Mouse (Mus musculus): ENCODE measurements at regions not wholly inside any gene's neighbourhood (a gene's known extent, or its start where the extent isn't known, plus 50 kb on each side); places are given as distances from the start of the nearest gene placed in this dataset.

- Histone ChIP-seq H3K9me3 (replicated peaks) (no peaks in the 10 kb centered on the region), H3K4me2 (replicated peaks) (no peak overlapping the region), H3K36me3 (no peaks in the 10 kb centered on the region), H3K27me3 (no peaks in the 10 kb centered on the region), H3K9ac (no peak overlapping the region), H3K4me1 (no peaks in the 10 kb centered on the region), H3K4me3 (replicated peaks) (no peak overlapping the region), H3K27ac (replicated peaks) (no peak overlapping the region)
- 72% methylated on average over 4 of the region's 4 CpGs for WGBS
- ATAC-seq (ENCODE audit: insufficient number of reproducible peaks, low FRiP score, low TSS enrichment, low read depth): no peak
These were observed 657.0 kb downstream of the Mecom start for GRCm38 (mm10) chr3:29890764-29891163.

DNA sequence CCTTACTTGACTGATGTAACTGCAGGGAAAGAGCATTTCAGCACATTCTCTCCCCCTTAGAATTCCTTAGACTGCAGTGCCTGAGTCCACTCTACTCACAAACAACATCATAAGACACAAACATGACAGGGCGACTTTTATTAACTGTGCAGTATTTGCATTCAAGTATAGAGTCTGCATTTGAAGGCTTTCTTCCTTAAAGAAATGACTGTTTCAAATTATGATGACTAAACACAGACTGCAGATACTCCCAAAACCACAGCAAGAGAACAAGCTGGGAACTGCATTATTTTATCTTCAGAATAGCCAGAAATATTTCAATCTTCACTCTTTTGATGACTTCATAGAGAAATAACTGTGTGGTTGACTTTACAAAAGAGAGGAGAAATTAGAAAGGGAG is 657.5 kb downstream of the Mecom start:
- no peak for ATAC-seq (ENCODE audit: insufficient number of reproducible peaks, low FRiP score, low TSS enrichment, low read depth)
- 36% methylated on average over 1 of the region's 1 CpGs for WGBS
- no peak overlapping the region for H3K27ac ChIP-seq (replicated peaks)

DNA sequence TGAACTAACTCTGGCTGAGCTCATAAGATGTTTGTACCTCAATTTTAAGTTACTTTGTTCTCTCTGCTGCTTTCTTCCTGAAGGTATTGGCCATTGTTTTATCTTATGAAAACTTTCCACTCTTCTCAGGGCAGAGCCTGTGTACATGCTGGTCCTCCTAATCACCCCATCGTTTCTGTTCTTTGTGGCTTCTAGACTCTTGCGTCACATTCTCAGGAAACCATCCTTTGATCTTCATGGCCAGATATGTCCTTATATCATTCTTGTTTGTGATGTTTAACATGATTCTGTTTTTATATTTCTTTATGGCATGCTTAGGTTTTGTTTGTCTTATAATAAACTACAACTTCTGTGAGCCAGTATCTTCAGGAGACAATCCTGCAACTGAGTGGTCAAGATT is 658.2 kb downstream of the Mecom start:
- ATAC-seq (ENCODE audit: insufficient number of reproducible peaks, low FRiP score, low TSS enrichment, low read depth): no peak
- Histone ChIP-seq H3K9me3 (replicated peaks) (no peaks in the 10 kb centered on the region), H3K4me3 (replicated peaks) (no peak overlapping the region), H3K4me2 (replicated peaks) (no peak overlapping the region), H3K27ac (replicated peaks) (no peak overlapping the region), H3K27me3 (no peaks in the 10 kb centered on the region), H3K4me1 (no peaks in the 10 kb centered on the region), H3K9ac (no peak overlapping the region), H3K36me3 (no peaks in the 10 kb centered on the region)
- 70% methylated on average over 2 of the region's 2 CpGs for WGBS

More for the DNA sequence above, 657.5 kb downstream of the Mecom start:
- H3K9me3 ChIP-seq (replicated peaks): no peaks in the 10 kb centered on the region
- no peaks in the 10 kb centered on the region for H3K27me3 ChIP-seq
- no peak overlapping the region for H3K4me3 ChIP-seq (replicated peaks)
- H3K36me3 ChIP-seq: no peaks in the 10 kb centered on the region
- H3K4me1 ChIP-seq: no peaks in the 10 kb centered on the region
- H3K9ac ChIP-seq: no peak overlapping the region
- H3K4me2 ChIP-seq (replicated peaks): no peak overlapping the region

GRCm38 (mm10) chr3:29879966-29880365 is 667.8 kb downstream of the Mecom start:
- no peaks in the 10 kb centered on the region for H3K27me3 ChIP-seq
- H3K4me3 ChIP-seq (replicated peaks): no peak overlapping the region
- ATAC-seq (ENCODE audit: insufficient number of reproducible peaks, low FRiP score, low TSS enrichment, low read depth): no peak
- H3K4me2 ChIP-seq (replicated peaks): no peak overlapping the region
- no peaks in the 10 kb centered on the region for H3K4me1 ChIP-seq
- no peaks in the 10 kb centered on the region for H3K9me3 ChIP-seq (replicated peaks)
- WGBS: 41% methylated on average over 3 of the region's 3 CpGs
- no peaks in the 10 kb centered on the region for H3K36me3 ChIP-seq
- no peak overlapping the region for H3K9ac ChIP-seq
- H3K27ac ChIP-seq (replicated peaks): no peak overlapping the region

GRCm38 (mm10) chr3:29875768-29876167 is 672.0 kb downstream of the Mecom start:
- no peaks in the 10 kb centered on the region for H3K36me3 ChIP-seq
- H3K27me3 ChIP-seq: no peaks in the 10 kb centered on the region
- no peaks in the 10 kb centered on the region for H3K4me1 ChIP-seq
- no peak overlapping the region for H3K4me2 ChIP-seq (replicated peaks)
- no peak overlapping the region for H3K4me3 ChIP-seq (replicated peaks)
- no peaks in the 10 kb centered on the region for H3K9me3 ChIP-seq (replicated peaks)
- 78% methylated on average over 5 of the region's 5 CpGs for WGBS
- no peak for ATAC-seq (ENCODE audit: insufficient number of reproducible peaks, low FRiP score, low TSS enrichment, low read depth)
- no peak overlapping the region for H3K27ac ChIP-seq (replicated peaks)
- no peak overlapping the region for H3K9ac ChIP-seq

DNA sequence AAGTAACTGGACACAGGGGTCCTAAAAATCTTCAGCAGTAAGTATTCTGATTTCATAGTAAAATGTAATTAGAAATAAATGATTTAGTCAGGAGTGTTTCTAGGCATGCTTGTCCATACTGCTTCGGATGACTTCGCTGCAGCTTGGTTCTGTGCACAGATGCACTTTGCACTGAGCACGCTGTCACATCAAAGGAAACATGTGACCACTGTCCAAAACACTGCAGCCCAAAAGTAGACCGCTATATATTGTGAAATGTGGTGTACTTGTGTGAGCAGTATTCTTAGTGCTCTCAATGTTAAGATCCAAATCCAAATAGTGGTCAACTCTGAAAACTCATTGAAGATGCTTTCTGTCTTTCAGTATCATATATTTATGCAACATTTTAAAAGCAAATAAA is 685.4 kb downstream of the Mecom start:
- Histone ChIP-seq H3K27me3 (no peaks in the 10 kb centered on the region), H3K4me2 (replicated peaks) (no peak overlapping the region), H3K9ac (no peak overlapping the region), H3K27ac (replicated peaks) (no peak overlapping the region), H3K4me1 (no peaks in the 10 kb centered on the region), H3K4me3 (replicated peaks) (no peak overlapping the region), H3K9me3 (replicated peaks) (no peaks in the 10 kb centered on the region), H3K36me3 (no peaks in the 10 kb centered on the region)
- ATAC-seq (ENCODE audit: insufficient number of reproducible peaks, low FRiP score, low TSS enrichment, low read depth): no peak
- WGBS: 81% methylated on average over 4 of the region's 4 CpGs

- Histone ChIP-seq H3K4me2 (replicated peaks) (no peak overlapping the region), H3K9ac (no peak overlapping the region), H3K36me3 (no peaks in the 10 kb centered on the region), H3K4me1 (no peaks in the 10 kb centered on the region), H3K27ac (replicated peaks) (no peak overlapping the region), H3K4me3 (replicated peaks) (no peak overlapping the region), H3K9me3 (replicated peaks) (no peaks in the 10 kb centered on the region), H3K27me3 (no peaks in the 10 kb centered on the region)
- 50% methylated on average over 3 of the region's 3 CpGs for WGBS
- ATAC-seq (ENCODE audit: insufficient number of reproducible peaks, low FRiP score, low TSS enrichment, low read depth): no peak; the same call in 1 of the 2 replicates
These were observed 695.3 kb downstream of the Mecom start for GRCm38 (mm10) chr3:29852465-29852864.

- Histone ChIP-seq H3K4me1 (no peaks in the 10 kb centered on the region), H3K9ac (no peak overlapping the region), H3K27me3 (no peaks in the 10 kb centered on the region), H3K4me3 (replicated peaks) (no peak overlapping the region), H3K4me2 (replicated peaks) (no peak overlapping the region), H3K9me3 (replicated peaks) (no peaks in the 10 kb centered on the region), H3K36me3 (no peaks in the 10 kb centered on the region), H3K27ac (replicated peaks) (no peak overlapping the region)
- no peak for ATAC-seq (ENCODE audit: insufficient number of reproducible peaks, low FRiP score, low TSS enrichment, low read depth)
- WGBS: 74% methylated on average over 4 of the region's 4 CpGs
These were observed 712.4 kb downstream of the Mecom start for GRCm38 (mm10) chr3:29835432-29835831.

DNA sequence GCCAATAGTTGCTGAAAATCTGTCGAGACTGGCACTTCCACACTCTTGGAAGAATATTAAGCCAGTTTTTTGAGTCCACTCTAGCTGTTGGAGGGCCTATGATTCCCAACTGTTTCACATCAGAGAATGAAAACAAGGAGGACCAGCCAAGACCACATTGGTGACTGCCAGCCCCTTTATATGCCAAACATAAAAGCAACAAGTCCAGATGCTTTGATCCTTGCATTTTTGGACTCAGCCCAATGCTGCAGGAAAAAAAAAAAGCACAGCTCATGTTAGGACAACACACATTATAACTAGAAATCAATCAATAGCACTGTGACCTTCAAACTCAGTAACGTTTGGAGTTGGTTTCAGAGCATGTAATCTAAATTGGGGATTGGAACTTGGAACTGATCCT is 712.9 kb downstream of the Mecom start:
- no peaks in the 10 kb centered on the region for H3K36me3 ChIP-seq
- no peaks in the 10 kb centered on the region for H3K9me3 ChIP-seq (replicated peaks)
- ATAC-seq (ENCODE audit: insufficient number of reproducible peaks, low FRiP score, low TSS enrichment, low read depth): no peak
- H3K27me3 ChIP-seq: no peaks in the 10 kb centered on the region
- H3K27ac ChIP-seq (replicated peaks): no peak overlapping the region
- H3K4me1 ChIP-seq: no peaks in the 10 kb centered on the region
- no peak overlapping the region for H3K9ac ChIP-seq
- H3K4me2 ChIP-seq (replicated peaks): no peak overlapping the region
- WGBS: 45% methylated on average over 2 of the region's 2 CpGs
- no peak overlapping the region for H3K4me3 ChIP-seq (replicated peaks)

DNA sequence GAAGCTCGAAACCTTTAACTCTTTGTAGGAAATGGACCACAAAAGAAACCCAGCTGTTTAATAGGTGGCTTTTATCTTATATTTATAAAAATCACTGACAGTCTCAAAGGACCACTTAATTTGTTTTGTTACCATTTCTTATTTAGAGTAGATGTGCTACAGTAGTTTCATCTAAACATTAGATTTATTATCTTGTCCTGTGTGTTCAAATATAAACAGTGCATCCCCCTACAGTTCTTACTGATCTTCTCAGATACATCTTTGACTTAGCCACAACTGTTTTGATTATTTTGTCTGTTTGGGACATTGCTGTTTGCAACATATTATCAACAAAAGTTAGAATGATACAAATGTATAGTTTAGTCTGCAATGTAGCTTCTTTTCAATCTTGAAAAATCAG is 716.5 kb downstream of the Mecom start:
- no peak for ATAC-seq (ENCODE audit: insufficient number of reproducible peaks, low FRiP score, low TSS enrichment, low read depth)
- 71% methylated on average over 1 of the region's 1 CpGs for WGBS

DNA sequence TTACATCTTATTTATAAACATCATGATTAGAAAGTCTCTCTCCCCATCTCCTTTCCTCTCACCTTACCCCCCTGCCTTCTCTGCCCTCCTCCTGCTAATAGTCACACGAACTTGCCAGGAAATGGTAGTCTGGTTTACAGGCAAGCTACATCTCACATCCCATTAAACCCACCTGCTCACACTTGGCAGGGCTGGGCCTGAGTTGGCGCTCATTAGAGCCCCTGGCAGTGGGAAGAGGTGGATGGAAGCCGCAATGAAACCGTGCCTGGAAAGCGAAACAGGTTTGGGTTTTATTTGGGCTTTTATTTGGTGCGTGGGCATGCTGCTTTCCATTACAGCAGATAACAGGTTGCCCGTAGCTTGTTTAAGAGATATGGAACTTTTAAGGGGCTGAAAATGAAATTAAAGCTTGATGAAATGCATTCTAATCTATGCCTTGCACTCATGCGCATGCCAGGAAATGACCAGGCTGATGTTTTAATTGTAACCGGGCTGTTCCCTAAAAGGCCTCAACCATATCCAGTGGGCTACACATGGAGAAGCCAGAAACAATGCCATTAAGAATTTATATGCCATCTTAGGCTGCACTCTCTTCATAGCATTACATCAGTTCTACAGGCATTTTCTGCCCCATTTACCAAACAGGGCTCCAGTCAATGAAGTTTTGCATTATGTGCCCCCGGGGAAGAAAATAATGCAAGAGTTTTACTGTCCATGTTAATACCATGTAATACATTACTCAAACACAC is 725.0 kb downstream of the Mecom start:
- Histone ChIP-seq H3K36me3 (no peaks in the 10 kb centered on the region), H3K4me3 (replicated peaks) (no peak overlapping the region), H3K9me3 (replicated peaks) (no peaks in the 10 kb centered on the region), H3K27me3 (no peaks in the 10 kb centered on the region), H3K4me1 (no peaks in the 10 kb centered on the region), H3K9ac (no peak overlapping the region), H3K27ac (replicated peaks) (no peak overlapping the region), H3K4me2 (replicated peaks) (no peak overlapping the region)
- no peak for ATAC-seq (ENCODE audit: insufficient number of reproducible peaks, low FRiP score, low TSS enrichment, low read depth)
- 74% methylated on average over 10 of the region's 10 CpGs for WGBS

More for the DNA sequence above, 716.5 kb downstream of the Mecom start:
- no peak overlapping the region for H3K4me3 ChIP-seq (replicated peaks)
- H3K27ac ChIP-seq (replicated peaks): no peak overlapping the region
- H3K4me1 ChIP-seq: no peaks in the 10 kb centered on the region
- H3K4me2 ChIP-seq (replicated peaks): no peak overlapping the region
- H3K36me3 ChIP-seq: no peaks in the 10 kb centered on the region
- no peak overlapping the region for H3K9ac ChIP-seq
- no peaks in the 10 kb centered on the region for H3K9me3 ChIP-seq (replicated peaks)
- H3K27me3 ChIP-seq: no peaks in the 10 kb centered on the region

GRCm38 (mm10) chr3:29816964-29817363 is 730.8 kb downstream of the Mecom start:
- WGBS: 70% methylated on average over 4 of the region's 4 CpGs
- Histone ChIP-seq H3K4me1 (no peaks in the 10 kb centered on the region), H3K27me3 (no peaks in the 10 kb centered on the region), H3K36me3 (no peaks in the 10 kb centered on the region), H3K9me3 (replicated peaks) (no peaks in the 10 kb centered on the region), H3K4me2 (replicated peaks) (no peak overlapping the region), H3K9ac (no peak overlapping the region), H3K27ac (replicated peaks) (no peak overlapping the region), H3K4me3 (replicated peaks) (no peak overlapping the region)
- no peak for ATAC-seq (ENCODE audit: insufficient number of reproducible peaks, low FRiP score, low TSS enrichment, low read depth)

Measured in embryonic facial prominence, embryonic 15.5 days (tissue).